Mouse (Mus musculus): Measurements from ENCODE around the gene Ascl3. TPM values are rescaled to one million over a fixed set of nuclear protein-coding genes. Genes with fewer than 3 reads are reported as not detected.

Gene Ascl3
- total and polyA plus RNA-seq, 3 experiments = not detected

DNA sequence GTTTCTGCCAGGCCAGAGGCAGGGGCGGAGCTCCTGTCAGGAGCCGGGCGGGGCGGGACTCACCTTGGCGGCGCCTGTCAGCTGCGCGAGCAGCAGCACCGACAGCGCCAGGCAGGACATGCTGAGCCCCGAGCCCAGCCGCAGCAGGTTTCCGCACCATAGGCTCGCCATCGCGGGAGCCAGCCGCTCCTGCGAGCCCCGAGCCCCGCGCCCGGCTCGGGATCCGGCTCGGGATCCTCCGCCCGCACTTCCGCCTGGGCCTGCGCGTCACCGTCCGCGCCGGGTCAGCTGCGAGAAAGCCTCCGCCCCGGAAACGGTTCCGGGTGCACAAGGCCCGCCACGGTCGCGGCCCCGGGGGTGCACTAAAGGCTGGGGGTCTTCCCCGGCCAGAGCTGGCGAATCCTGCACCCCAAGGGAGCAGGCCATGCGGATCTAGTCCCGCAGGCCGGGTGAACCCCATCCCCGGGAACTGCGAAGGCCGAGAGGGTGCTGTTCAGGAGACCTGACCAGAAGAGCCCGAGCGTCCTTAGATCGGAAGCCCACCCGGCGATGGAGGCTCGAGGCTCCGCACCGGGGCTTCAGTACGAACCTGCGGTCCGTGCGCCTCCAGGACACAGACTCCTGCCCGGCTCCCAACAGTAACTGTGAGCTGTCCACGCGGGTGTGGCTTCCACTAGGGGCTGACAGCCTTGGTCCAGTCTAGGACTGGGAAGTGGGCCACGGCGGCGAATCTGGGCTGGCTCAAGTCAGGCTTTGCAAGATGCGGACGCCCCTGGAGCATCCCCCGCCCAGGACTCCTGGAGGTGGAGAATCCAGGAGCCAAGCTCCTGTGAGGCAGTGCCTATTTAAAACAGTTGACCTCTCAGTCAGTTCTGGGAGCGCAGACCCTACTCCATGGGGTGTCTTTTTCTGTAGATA is 20.7 kb upstream of the Ascl3 start, which contains the start of gene Tmem9b:
TSS of gene Tmem9b (minus strand) at position 868 of the 918 bp plus-strand sequence.
- dilution Hi-C loops (cut with MboI; ENCODE audit: extremely low pct_ligation_motif_present, extremely low pct_unique_long_range_greater_than_20kb, low sequenced_read_pairs) (no loop called here), in situ Hi-C loops (cut with MboI; ENCODE audit: low pct_ligation_motif_present, low pct_unique_long_range_greater_than_20kb, low sequenced_read_pairs) (no loop called here)
- H3K4me2 ChIP-seq (ENCODE audit: insufficient read depth, low read depth, poor library complexity, severe bottlenecking) = peak within 1 kb of the TSS; percentile 81

DNA sequence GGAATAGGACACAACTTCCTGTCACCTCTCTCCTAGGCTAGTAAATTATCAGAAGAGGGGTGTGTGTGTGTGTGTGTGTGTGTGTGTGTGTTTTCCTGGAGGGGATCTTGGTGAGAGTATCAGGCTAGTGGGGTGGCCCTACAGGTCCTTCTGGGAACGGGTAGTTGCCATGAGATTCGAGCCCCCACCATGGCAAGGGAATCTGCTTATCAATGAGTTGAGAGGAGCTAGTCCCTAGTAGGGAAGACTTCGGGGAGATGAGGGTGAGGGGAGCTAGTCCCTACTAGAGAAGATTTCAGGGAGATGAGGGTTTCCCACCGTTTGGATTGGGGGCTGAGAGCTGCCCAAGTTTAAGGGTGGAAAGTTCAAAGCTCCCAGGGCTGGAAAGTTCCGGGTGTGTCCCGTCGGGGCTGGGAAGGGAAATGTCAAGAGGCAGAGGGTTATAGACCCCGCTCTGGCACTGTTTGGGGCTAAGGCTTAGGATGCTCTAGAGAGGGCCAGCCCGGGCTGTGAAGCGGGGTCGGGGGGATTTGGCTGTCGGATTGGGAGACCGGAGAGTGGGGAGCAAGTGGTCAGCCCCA is 20.0 kb upstream of the Ascl3 start:
- Histone ChIP-seq H3K36me3 (replicated peaks in 1 of 2; ENCODE audit: control insufficient read depth in 1 of 2, insufficient read depth in 1 of 2, low read length in 1 of 2) (peaks cover 0 to 21% of the 10 kb centered on the region in 2 experiments), H3K4me2 (ENCODE audit: insufficient read depth, low read depth, poor library complexity, severe bottlenecking) (peak overlapping the region; percentile 37), H3K4me3 (replicated peaks in 1 of 3; ENCODE audit: low read depth in 2 of 3, low read length in 2 of 3, poor library complexity in 1 of 3) (peak overlapping the region; percentile 87 to 96 (median 91)), H3K27ac (ENCODE audit: insufficient read depth, low read depth) (no peak overlapping the region), H3K27me3 (replicated peaks) (no peaks in the 10 kb centered on the region), H3K4me1 (ENCODE audit: control insufficient read depth in 1 of 2, insufficient read depth in 2 of 2) (peaks cover 2 to 18% of the 10 kb centered on the region in 2 experiments; a peak in 3 of 4 replicates), H3K9me3 (replicated peaks; ENCODE audit: low read length) (no peaks in the 10 kb centered on the region), H3K9ac (ENCODE audit: insufficient read depth, low read depth) (peak overlapping the region; percentile 92), H3K79me2 (replicated peaks; ENCODE audit: control insufficient read depth, extremely low read depth, insufficient read depth, poor library complexity, severe bottlenecking) (no peaks in the 10 kb centered on the region)
- in situ Hi-C loops (cut with MboI; ENCODE audit: low pct_ligation_motif_present, low pct_unique_long_range_greater_than_20kb, low sequenced_read_pairs) = no loop called here
- no peak for DNase-seq (ENCODE audit: extremely low read depth)
- dilution Hi-C loops (cut with MboI; ENCODE audit: extremely low pct_ligation_motif_present, extremely low pct_unique_long_range_greater_than_20kb, low sequenced_read_pairs) = no loop called here
- no peak for TF ChIP-seq USF2 (conservative IDR thresholded peaks at IDR 0.05; ENCODE audit: low read depth, low read length)
- TF ChIP-seq IRF4 (IDR thresholded peaks at IDR 0.05; ENCODE audit: low read depth, low read length) = 0 out of 2 replicates have a peak, but pooled peaks have one; percentile 3

More for the DNA sequence above, 20.7 kb upstream of the Ascl3 start, which contains the start of gene Tmem9b:
- Histone ChIP-seq H3K9ac (ENCODE audit: insufficient read depth, low read depth) (peak within 1 kb of the TSS; percentile 92), H3K27me3 (replicated peaks) (no peaks in the 10 kb centered on the region), H3K36me3 (replicated peaks in 1 of 2; ENCODE audit: control insufficient read depth in 1 of 2, insufficient read depth in 1 of 2, low read length in 1 of 2) (peaks cover 0 to 17% of the 10 kb centered on the region in 2 experiments), H3K4me1 (ENCODE audit: control insufficient read depth in 1 of 2, insufficient read depth in 2 of 2) (peaks cover 2 to 18% of the 10 kb centered on the region in 2 experiments; a peak in 3 of 4 replicates), H3K9me3 (replicated peaks; ENCODE audit: low read length) (no peaks in the 10 kb centered on the region), H3K79me2 (replicated peaks; ENCODE audit: control insufficient read depth, extremely low read depth, insufficient read depth, poor library complexity, severe bottlenecking) (no peaks in the 10 kb centered on the region), H3K4me3 (replicated peaks in 1 of 3; ENCODE audit: low read depth in 2 of 3, low read length in 2 of 3, poor library complexity in 1 of 3) (peak within 1 kb of the TSS; percentile 87 to 96 (median 91)), H3K27ac (ENCODE audit: insufficient read depth, low read depth) (0 out of 2 replicates have a peak within 1 kb of the TSS, but pooled peaks have one; percentile 11)
- DNase-seq (ENCODE audit: extremely low read depth) = peak; percentile 57
- no peak for TF ChIP-seq ZNF384 (IDR thresholded peaks at IDR 0.05; ENCODE audit: low read depth, low read length)
- peak; percentile 90 for TF ChIP-seq ZMIZ1 (IDR thresholded peaks at IDR 0.05; ENCODE audit: low read depth, low read length)
- TF ChIP-seq JUND (conservative IDR thresholded peaks at IDR 0.05; ENCODE audit: low read depth, low read length) = no peak
- TF ChIP-seq ELF1 (IDR thresholded peaks at IDR 0.05; ENCODE audit: low read depth, low read length) = peak; percentile 92
- no peak; the same call in 1 of the 2 replicates for TF ChIP-seq USF1 (IDR thresholded peaks at IDR 0.05; ENCODE audit: low read depth, low read length)
- TF ChIP-seq BHLHE40 (IDR thresholded peaks at IDR 0.05; ENCODE audit: low read depth, low read length) = peak; percentile 38; the same call in 1 of the 2 replicates
- peak; percentile 17; the same call in 1 of the 2 replicates for TF ChIP-seq MAX (IDR thresholded peaks at IDR 0.05; ENCODE audit: low read length)
- peak; percentile 74 for TF ChIP-seq NELFE (IDR thresholded peaks at IDR 0.05; ENCODE audit: low read depth, low read length)
- TF ChIP-seq POLR2A (IDR thresholded peaks at IDR 0.05; ENCODE audit: low read depth, low read length) = peak; percentile 85
- TF ChIP-seq MEF2A (IDR thresholded peaks at IDR 0.05; ENCODE audit: borderline replicate concordance, low read depth, low read length) = peak; percentile 25; the same call in 1 of the 2 replicates
- peak; percentile 18; the same call in 1 of the 2 replicates for TF ChIP-seq IRF4 (IDR thresholded peaks at IDR 0.05; ENCODE audit: low read depth, low read length)
- TF ChIP-seq CTCF (conservative IDR thresholded peaks at IDR 0.05 in 1 of 2, IDR thresholded peaks at IDR 0.05 in 1 of 2; ENCODE audit: low read depth in 2 of 2, low read length in 2 of 2) = no peak
- TF ChIP-seq POLR2AphosphoS2 (IDR thresholded peaks at IDR 0.05; ENCODE audit: low read depth, low read length) = no peak
- TF ChIP-seq HCFC1 (IDR thresholded peaks at IDR 0.05; ENCODE audit: low read depth, low read length) = peak; percentile 79
- TF ChIP-seq SIN3A (IDR thresholded peaks at IDR 0.05; ENCODE audit: low read length) = peak; percentile 80
- no peak; the same call in 1 of the 2 replicates for TF ChIP-seq CHD2 (IDR thresholded peaks at IDR 0.05; ENCODE audit: low read length)
- TF ChIP-seq RAD21 (IDR thresholded peaks at IDR 0.05; ENCODE audit: low read depth, low read length) = no peak
- 0 out of 2 replicates have a peak, but pooled peaks have one; percentile 21 for TF ChIP-seq MXI1 (IDR thresholded peaks at IDR 0.05; ENCODE audit: low read depth, low read length)
- no peak for TF ChIP-seq USF2 (conservative IDR thresholded peaks at IDR 0.05; ENCODE audit: low read depth, low read length)
- TF ChIP-seq SMC3 (IDR thresholded peaks at IDR 0.05; ENCODE audit: low read depth, low read length) = no peak
- TF ChIP-seq MYC (IDR thresholded peaks at IDR 0.05; ENCODE audit: low read depth, low read length) = no peak
- TF ChIP-seq TBP (conservative IDR thresholded peaks at IDR 0.05; ENCODE audit: low read depth, low read length) = no peak
- TF ChIP-seq KAT2A (IDR thresholded peaks at IDR 0.05; ENCODE audit: insufficient replicate concordance, low read length) = peak; percentile 73; the same call in 1 of the 2 replicates
- TF ChIP-seq NRF1 (IDR thresholded peaks at IDR 0.05; ENCODE audit: low read depth, low read length) = peak; percentile 79
- no peak for TF ChIP-seq GABPA (IDR thresholded peaks at IDR 0.05; ENCODE audit: insufficient replicate concordance, low read depth, low read length)
